Mouse (Mus musculus): ENCODE measurements at regions not wholly inside any gene's neighbourhood (a gene's known extent, or its start where the extent isn't known, plus 50 kb on each side); places are given as distances from the start of the nearest gene placed in this dataset.

GRCm38 (mm10) chr15:21988676-21989075, 560.1 kb upstream of the Cdh18 start:
- no peak for DNase-seq

GRCm38 (mm10) chr15:21993309-21993708, 555.5 kb upstream of the Cdh18 start:
- no peak for DNase-seq

- no peak for DNase-seq
Observed at GRCm38 (mm10) chr15:21995121-21995826, 553.5 kb upstream of the Cdh18 start.

- DNase-seq = peak; percentile 55
Observed at GRCm38 (mm10) chr15:22019977-22020376, 528.8 kb upstream of the Cdh18 start.

- no peak for DNase-seq
Observed at GRCm38 (mm10) chr15:22030215-22030614, 518.6 kb upstream of the Cdh18 start.

GRCm38 (mm10) chr15:22046423-22046822, 502.4 kb upstream of the Cdh18 start:
- no peak for DNase-seq

- DNase-seq = no peak
Observed at GRCm38 (mm10) chr15:22046877-22047478, 501.8 kb upstream of the Cdh18 start.

GRCm38 (mm10) chr15:22086856-22087255, 462.0 kb upstream of the Cdh18 start:
- DNase-seq = no peak

- no peak for DNase-seq
Observed at GRCm38 (mm10) chr15:22121746-22122145, 427.1 kb upstream of the Cdh18 start.

- DNase-seq = no peak
Observed at GRCm38 (mm10) chr15:22151894-22152494, 396.8 kb upstream of the Cdh18 start.

GRCm38 (mm10) chr15:22152678-22153077, 396.1 kb upstream of the Cdh18 start:
- DNase-seq = no peak

GRCm38 (mm10) chr15:22170302-22170701, 378.5 kb upstream of the Cdh18 start:
- peak; percentile 97 for DNase-seq

GRCm38 (mm10) chr15:22208991-22209390, 339.8 kb upstream of the Cdh18 start:
- no peak for DNase-seq

GRCm38 (mm10) chr15:22232629-22233028, 316.2 kb upstream of the Cdh18 start:
- no peak for DNase-seq

- no peak for DNase-seq
Observed at GRCm38 (mm10) chr15:22280919-22281318, 267.9 kb upstream of the Cdh18 start.

GRCm38 (mm10) chr15:22311016-22311415, 237.8 kb upstream of the Cdh18 start:
- DNase-seq = no peak

- DNase-seq = peak; percentile 34
Observed at GRCm38 (mm10) chr15:22318992-22319391, 229.8 kb upstream of the Cdh18 start.

- no peak for DNase-seq
Observed at GRCm38 (mm10) chr15:22338941-22339340, 209.9 kb upstream of the Cdh18 start.

GRCm38 (mm10) chr15:22344321-22344720, 204.5 kb upstream of the Cdh18 start:
- no peak for DNase-seq

- no peak for DNase-seq
Observed at GRCm38 (mm10) chr15:22351502-22351901, 197.3 kb upstream of the Cdh18 start.
